ENCODE assay signal across 8 mouse cellular contexts in genomic region chr4:149772394-149772793, GRCm38 (mm10). TPM values are rescaled to one million over a fixed set of nuclear protein-coding genes. Genes with fewer than 3 reads are reported as not detected.
DNase-seq lines count a peak whose midpoint lies in the region; ATAC-seq lines count a peak whose summit lies in the region.

No protein-coding gene starts in this region.

- H3K4me3 ChIP-seq in lung, embryonic 15.5 days = 0 out of 2 replicates have a peak overlapping the region, but pooled peaks have one; percentile 72
- H3K4me3 ChIP-seq in neural tube, embryonic 13.5 days = peak overlapping the region; percentile 78; the same call in 1 of the 2 replicates

- no peak overlapping the region for H3K9ac ChIP-seq in lung, embryonic 15.5 days
- peak overlapping the region; percentile 1; the same call in 1 of the 2 replicates for H3K9ac ChIP-seq in neural tube, embryonic 13.5 days

- no peak for ATAC-seq in lung, embryonic 15.5 days (ENCODE audit: borderline replicate concordance, extremely low read depth, low FRiP score, low TSS enrichment)
- no peak for ATAC-seq in neural tube, embryonic 13.5 days (ENCODE audit: low read depth)

- H3K9me3 ChIP-seq in lung, embryonic 15.5 days = no peaks in the 10 kb centered on the region
- H3K9me3 ChIP-seq in neural tube, embryonic 13.5 days = no peaks in the 10 kb centered on the region

- peak overlapping the region; percentile 100; the same call in 1 of the 2 replicates for H3K4me2 ChIP-seq in lung, embryonic 15.5 days
- H3K4me2 ChIP-seq in neural tube, embryonic 13.5 days = peak overlapping the region; percentile 98

- WGBS in lung, embryonic 15.5 days = 32% methylated on average over 2 of the region's 2 CpGs
- WGBS in neural tube, embryonic 13.5 days = 13% methylated on average over 2 of the region's 2 CpGs

- DNase-seq in adrenal gland, postnatal 10 days = peak; percentile 52
- DNase-seq in adrenal gland, adult 18-20 months (ENCODE audit: low spot score in 2 of 2) = no peak
- no peak for DNase-seq in lung, postnatal 4 days
- peak; percentile 53 to 74 for DNase-seq in kidney, postnatal 25 days
- no peak for DNase-seq in frontal cortex, adult 2 months (ENCODE audit: extremely low spot score in 1 of 2, low spot score in 1 of 2)
- DNase-seq in heart, adult 9 months (ENCODE audit: low spot score in 2 of 2) = no peak

- H3K4me1 ChIP-seq in lung, embryonic 15.5 days = peaks cover 25% of the 10 kb centered on the region
- peaks cover 31% of the 10 kb centered on the region for H3K4me1 ChIP-seq in neural tube, embryonic 13.5 days (replicated peaks)

- no peaks in the 10 kb centered on the region for H3K36me3 ChIP-seq in lung, embryonic 15.5 days
- H3K36me3 ChIP-seq in neural tube, embryonic 13.5 days = no peaks in the 10 kb centered on the region

- H3K27me3 ChIP-seq in lung, embryonic 15.5 days = no peaks in the 10 kb centered on the region
- peaks cover 4% of the 10 kb centered on the region; the same call in 1 of the 2 replicates for H3K27me3 ChIP-seq in neural tube, embryonic 13.5 days

- no peak overlapping the region for H3K27ac ChIP-seq in lung, embryonic 15.5 days
- H3K27ac ChIP-seq in neural tube, embryonic 13.5 days (replicated peaks) = 0 out of 2 replicates have a peak overlapping the region, but pooled peaks have one; percentile 5

RNA-seq across cellular contexts. Expression of gene Slc25a33, which starts 1.7 kb away (rescaled TPM):
- 10 to 100 TPM; 24.3 to 34.0 TPM for total RNA-seq in adrenal gland, postnatal 10 days (2021)
- total RNA-seq in adrenal gland, adult 18-20 months (2021) = 10 to 100 TPM; 16.3 to 24.3 TPM
- 8.5 and 8.7 TPM in 2 replicates for polyA plus RNA-seq in lung, embryonic 15.5 days (2015; fragmentation: Nextera tagmentation; extraction: Ambion mirVana)
- polyA plus RNA-seq in neural tube, embryonic 13.5 days (2015; fragmentation: Nextera tagmentation; extraction: Ambion mirVana) = 31.8 and 32.7 TPM in 2 replicates
- polyA plus RNA-seq in frontal cortex, adult 2 months (2012; rRNA removed) = 35.1 and 36.5 TPM in 2 replicates

RNA-seq across cellular contexts. Expression of gene Tmem201, which starts 34.5 kb away (rescaled TPM):
- total RNA-seq in adrenal gland, postnatal 10 days (2021) = 10 to 100 TPM; 35.0 to 43.6 TPM
- 10 to 100 TPM; 27.8 to 29.0 TPM for total RNA-seq in adrenal gland, adult 18-20 months (2021)
- polyA plus RNA-seq in lung, embryonic 15.5 days (2015; fragmentation: Nextera tagmentation; extraction: Ambion mirVana) = 31.6 TPM in 2 replicates
- polyA plus RNA-seq in neural tube, embryonic 13.5 days (2015; fragmentation: Nextera tagmentation; extraction: Ambion mirVana) = 41.1 and 41.4 TPM in 2 replicates
- 78.2 and 79.6 TPM in 2 replicates for polyA plus RNA-seq in frontal cortex, adult 2 months (2012; rRNA removed)

Comparison
In these comparisons a context has a peak if more than half of its experiments do, and no peak if none do; other contexts are left out.
1. DNase-seq: peak in adrenal gland, postnatal 10 days (single experiment) and kidney, postnatal 25 days (2 of 2); none in adrenal gland, adult 18-20 months (0 of 2), lung, postnatal 4 days (0 of 2), frontal cortex, adult 2 months (0 of 2) and heart, adult 9 months (0 of 2).